Mouse (Mus musculus): Measurements from ENCODE around the gene Ryr2.

DNA sequence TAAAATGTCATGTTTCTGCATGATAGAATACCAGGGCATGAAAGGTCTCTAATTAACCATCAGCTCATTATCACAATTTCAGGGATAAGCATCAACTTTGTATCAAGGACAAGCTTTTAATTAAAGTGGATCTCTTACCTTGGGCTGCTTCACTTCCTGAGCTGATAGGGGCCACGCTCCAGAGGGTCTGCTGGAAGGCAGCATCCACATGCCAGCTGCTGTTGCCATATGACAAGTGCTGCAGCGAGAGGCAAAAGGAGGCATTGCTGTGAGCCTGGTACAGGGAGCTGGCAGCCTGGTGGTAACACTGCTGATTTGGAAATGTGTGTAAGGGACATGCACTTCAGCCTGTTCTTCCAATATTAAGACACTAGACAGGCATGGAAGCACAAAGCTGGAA, 237.8 kb downstream of the Ryr2 start:
- TF ChIP-seq CTCF (IDR thresholded peaks at IDR 0.05; ENCODE audit: low read depth) = no peak
- TF ChIP-seq EP300 (IDR thresholded peaks at IDR 0.05; ENCODE audit: low read depth) = no peak
